Mouse (Mus musculus): ENCODE results near the gene Smim4.

Gene Smim4

GRCm38 (mm10) chr14:31128826-31129219, at the start of gene Smim4:
TSS of gene Smim4 (minus strand) at chr14:31128956.
- peak; percentile 99 for DNase-seq

- DNase-seq: no peak
Measured at GRCm38 (mm10) chr14:31177715-31178114, 49.0 kb upstream of the Smim4 start.

GRCm38 (mm10) chr14:31177287-31177686, 48.5 kb upstream of the Smim4 start:
- DNase-seq: no peak

- no peak for DNase-seq
Measured at GRCm38 (mm10) chr14:31173537-31173936, 44.8 kb upstream of the Smim4 start.

- no peak for DNase-seq
Measured at GRCm38 (mm10) chr14:31172781-31173455, 44.2 kb upstream of the Smim4 start.

GRCm38 (mm10) chr14:31171821-31172220, 43.1 kb upstream of the Smim4 start:
- no peak for DNase-seq

GRCm38 (mm10) chr14:31171386-31171785, 42.6 kb upstream of the Smim4 start:
- DNase-seq: no peak

- no peak for DNase-seq
Measured at GRCm38 (mm10) chr14:31170963-31171362, 42.2 kb upstream of the Smim4 start.

- DNase-seq: no peak
Measured at GRCm38 (mm10) chr14:31169508-31169907, 40.8 kb upstream of the Smim4 start.

GRCm38 (mm10) chr14:31168425-31168824, 39.7 kb upstream of the Smim4 start, which contains the start of gene Stab1:
TSS of gene Stab1 (minus strand) at chr14:31168641.
- peak; percentile 69 for DNase-seq

GRCm38 (mm10) chr14:31166827-31167226, 38.1 kb upstream of the Smim4 start:
- no peak for DNase-seq

- DNase-seq: peak; percentile 56
Measured at GRCm38 (mm10) chr14:31165991-31166630, 37.4 kb upstream of the Smim4 start.

- DNase-seq: no peak
Measured at GRCm38 (mm10) chr14:31165458-31165857, 36.7 kb upstream of the Smim4 start.

GRCm38 (mm10) chr14:31165010-31165409, 36.3 kb upstream of the Smim4 start:
- no peak for DNase-seq

- DNase-seq: no peak
Measured at GRCm38 (mm10) chr14:31164067-31164466, 35.3 kb upstream of the Smim4 start.

GRCm38 (mm10) chr14:31161638-31162037, 32.9 kb upstream of the Smim4 start:
- DNase-seq: no peak

GRCm38 (mm10) chr14:31161191-31161590, 32.4 kb upstream of the Smim4 start:
- no peak for DNase-seq

- no peak for DNase-seq
Measured at GRCm38 (mm10) chr14:31160196-31161150, 31.7 kb upstream of the Smim4 start.

GRCm38 (mm10) chr14:31145694-31146093, 16.9 kb upstream of the Smim4 start:
- DNase-seq: no peak

GRCm38 (mm10) chr14:31141011-31141410, 12.3 kb upstream of the Smim4 start:
- no peak for DNase-seq

GRCm38 (mm10) chr14:31140141-31140540, 11.4 kb upstream of the Smim4 start:
- DNase-seq: no peak

- DNase-seq: no peak
Measured at GRCm38 (mm10) chr14:31139666-31140065, 10.9 kb upstream of the Smim4 start.

GRCm38 (mm10) chr14:31138897-31139429, 10.2 kb upstream of the Smim4 start:
- peak; percentile 43 for DNase-seq
